Mouse (Mus musculus) E14TG2a.4 (cell line): Measurements from ENCODE around the gene Ccl22.

Experiments
- H3K27me3 ChIP-seq: 2 replicates; pipeline ENCODE4 v1.6.1; 2014; ENCODE audit warnings: low read length, control low read depth; ENCODE audit not compliant: insufficient read depth
- H3K36me3 ChIP-seq: 2 replicates; pipeline ENCODE4 v1.6.1; 2014; ENCODE audit warnings: low read length, control low read depth; ENCODE audit not compliant: insufficient read depth
- H3K4me1 ChIP-seq: replicated peaks from 2 replicates; pipeline ENCODE4 v1.6.1; 2014; ENCODE audit warnings: low read depth, low read length, control low read depth
- H3K4me3 ChIP-seq: replicated peaks from 2 replicates; pipeline ENCODE4 v1.5.1; 2014; ENCODE audit warnings: mild to moderate bottlenecking, low read length
- H3K9me3 ChIP-seq: 2 replicates; pipeline ENCODE4 v1.6.1; 2014; ENCODE audit warnings: low read length, control low read depth
- CTCF ChIP-seq: conservative IDR thresholded peaks from 2 replicates; pipeline ENCODE4 v1.5.1; 2014; ENCODE audit warnings: low read length
- NANOG ChIP-seq: IDR thresholded peaks from 2 replicates; pipeline ENCODE4 v1.6.1; 2014; ENCODE audit warnings: borderline replicate concordance, low read length, mixed read lengths
- POU5F1 ChIP-seq: IDR thresholded peaks from 2 replicates; pipeline ENCODE4 v1.6.1; 2014; ENCODE audit warnings: low read length, borderline replicate concordance

The Ccl22 gene

GRCm38 (mm10) chr8:94716841-94717240, 28.5 kb upstream of the Ccl22 start:
- Histone ChIP-seq H3K4me3 (no peak overlapping the region), H3K36me3 (no peaks in the 10 kb centered on the region), H3K27me3 (0 out of 2 replicates have a peak, but pooled peaks cover 14% of the 10 kb centered on the region), H3K4me1 (no peaks in the 10 kb centered on the region), H3K9me3 (no peaks in the 10 kb centered on the region)
- TF ChIP-seq NANOG: no peak
- TF ChIP-seq CTCF: no peak
- TF ChIP-seq POU5F1: no peak

DNA sequence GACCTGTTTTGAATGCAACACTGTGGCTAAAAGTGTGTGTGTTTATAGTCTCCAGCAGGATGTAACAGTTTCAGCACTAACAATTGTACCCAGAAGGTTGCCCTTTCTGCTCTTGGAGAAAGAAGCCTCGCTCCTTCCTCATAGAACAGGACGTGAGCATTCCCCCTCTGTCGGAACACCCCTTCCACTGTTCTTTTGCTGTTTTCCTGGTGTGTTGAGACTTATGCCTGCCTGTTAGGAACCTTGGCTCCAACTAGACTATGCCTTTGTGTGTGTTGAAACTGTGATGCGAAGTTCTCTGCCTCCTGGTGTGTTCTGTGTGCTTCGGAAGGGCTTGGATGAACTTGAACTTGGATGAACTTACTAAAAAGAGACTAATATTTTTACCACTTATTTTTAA, 19.4 kb upstream of the Ccl22 start:
- TF ChIP-seq POU5F1: no peak
- TF ChIP-seq CTCF: no peak
- no peak for TF ChIP-seq NANOG
- Histone ChIP-seq H3K9me3 (peaks cover 5% of the 10 kb centered on the region), H3K36me3 (no peaks in the 10 kb centered on the region), H3K27me3 (no peaks in the 10 kb centered on the region), H3K4me3 (no peak overlapping the region), H3K4me1 (no peaks in the 10 kb centered on the region)

DNA sequence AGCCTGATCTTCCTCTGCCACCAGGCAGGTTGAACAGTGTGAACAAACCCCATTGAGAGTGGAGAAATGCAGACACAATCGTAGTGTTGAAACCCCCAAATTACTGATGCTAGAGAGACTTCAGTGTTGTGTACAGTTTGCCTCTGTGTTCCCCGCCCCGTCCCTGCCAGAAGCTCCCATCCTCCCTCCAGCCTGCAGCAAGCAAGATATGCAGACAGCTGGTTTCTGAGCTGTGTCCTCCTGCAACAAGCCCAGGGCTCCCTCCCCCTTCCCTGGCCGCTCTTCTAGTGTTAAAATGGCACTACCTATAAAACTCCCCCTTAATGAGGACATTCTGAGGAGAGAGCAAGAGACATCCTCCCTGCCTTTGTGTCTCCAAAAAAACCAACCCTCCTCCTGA, 16.1 kb upstream of the Ccl22 start:
- H3K4me1 ChIP-seq: no peaks in the 10 kb centered on the region
- no peaks in the 10 kb centered on the region for H3K36me3 ChIP-seq
- peaks cover 5% of the 10 kb centered on the region for H3K9me3 ChIP-seq
- no peak overlapping the region for H3K4me3 ChIP-seq
- no peak for TF ChIP-seq POU5F1
- TF ChIP-seq NANOG: no peak
- TF ChIP-seq CTCF: no peak
- H3K27me3 ChIP-seq: no peaks in the 10 kb centered on the region

DNA sequence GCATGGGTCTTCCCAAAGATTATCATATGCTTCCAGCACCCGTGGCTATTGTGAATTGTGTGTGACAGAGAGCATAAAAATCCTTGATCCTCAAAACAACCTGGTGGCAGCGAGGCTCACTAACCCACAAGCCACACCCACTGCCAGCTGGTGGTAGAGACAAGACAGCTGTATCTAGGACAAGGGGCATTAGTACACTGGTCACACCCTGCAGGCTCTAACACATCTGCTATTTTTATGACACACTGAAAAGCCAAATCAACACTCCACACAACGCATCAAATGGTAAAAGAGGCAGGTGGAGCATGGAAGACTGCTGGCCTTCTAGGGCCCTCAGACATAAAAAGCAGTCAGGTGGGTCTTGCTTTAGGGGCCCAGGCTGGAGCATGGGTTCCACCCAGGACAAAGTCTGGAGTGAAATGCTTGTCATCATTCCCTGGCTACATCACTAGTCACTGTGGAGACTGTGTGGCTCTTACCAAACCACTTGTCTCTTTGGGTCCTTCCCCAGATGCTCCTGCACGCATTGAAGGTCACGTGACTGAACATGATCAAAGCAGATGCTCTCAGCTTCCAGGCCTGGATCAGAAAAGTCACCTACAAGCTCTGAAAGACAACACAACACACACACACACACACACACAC, 11.4 kb upstream of the Ccl22 start:
- Histone ChIP-seq H3K4me3 (no peak overlapping the region), H3K27me3 (no peaks in the 10 kb centered on the region)
- no peak for TF ChIP-seq NANOG
- no peak for TF ChIP-seq CTCF
- TF ChIP-seq POU5F1: no peak

GRCm38 (mm10) chr8:94734735-94735350, 10.5 kb upstream of the Ccl22 start:
- Histone ChIP-seq H3K4me1 (no peaks in the 10 kb centered on the region), H3K9me3 (no peaks in the 10 kb centered on the region), H3K4me3 (no peak overlapping the region), H3K27me3 (no peaks in the 10 kb centered on the region), H3K36me3 (no peaks in the 10 kb centered on the region)
- TF ChIP-seq NANOG: no peak
- TF ChIP-seq CTCF: no peak
- no peak for TF ChIP-seq POU5F1

More for the DNA sequence above, 11.4 kb upstream of the Ccl22 start:
- Histone ChIP-seq H3K9me3 (no peaks in the 10 kb centered on the region), H3K36me3 (no peaks in the 10 kb centered on the region), H3K4me1 (no peaks in the 10 kb centered on the region)

GRCm38 (mm10) chr8:94735426-94736094, 9.8 kb upstream of the Ccl22 start:
- no peaks in the 10 kb centered on the region for H3K36me3 ChIP-seq
- no peaks in the 10 kb centered on the region for H3K27me3 ChIP-seq
- no peaks in the 10 kb centered on the region for H3K4me1 ChIP-seq
- no peak overlapping the region for H3K4me3 ChIP-seq
- no peaks in the 10 kb centered on the region for H3K9me3 ChIP-seq
- TF ChIP-seq CTCF (no peak), POU5F1 (no peak)

DNA sequence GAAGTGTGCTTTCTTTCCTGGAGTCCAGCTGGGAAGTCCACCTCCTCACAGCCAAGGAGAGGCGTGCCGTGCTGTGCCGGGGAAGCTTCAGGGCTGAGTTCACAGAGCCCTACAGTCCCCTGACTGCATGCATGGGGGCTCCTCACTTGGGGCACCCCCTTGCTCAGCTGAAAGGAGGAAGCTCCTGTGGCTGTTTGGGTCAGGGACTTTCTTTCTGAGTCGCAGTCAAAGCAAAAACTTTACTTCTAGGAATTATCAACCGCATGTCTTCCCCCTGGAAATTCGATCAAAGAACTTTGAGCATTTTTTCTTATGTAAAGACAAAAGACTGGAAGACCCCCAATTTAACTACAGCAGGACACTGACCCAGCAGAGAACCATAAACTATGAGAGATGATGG, 5.6 kb upstream of the Ccl22 start:
- 0 out of 2 replicates have a peak, but pooled peaks cover under 1% of the 10 kb centered on the region for H3K27me3 ChIP-seq
- H3K4me1 ChIP-seq: no peaks in the 10 kb centered on the region
- TF ChIP-seq CTCF: no peak
- no peak for TF ChIP-seq POU5F1
- TF ChIP-seq NANOG: no peak
- H3K4me3 ChIP-seq: no peak overlapping the region
- H3K9me3 ChIP-seq: no peaks in the 10 kb centered on the region
- H3K36me3 ChIP-seq: no peaks in the 10 kb centered on the region

DNA sequence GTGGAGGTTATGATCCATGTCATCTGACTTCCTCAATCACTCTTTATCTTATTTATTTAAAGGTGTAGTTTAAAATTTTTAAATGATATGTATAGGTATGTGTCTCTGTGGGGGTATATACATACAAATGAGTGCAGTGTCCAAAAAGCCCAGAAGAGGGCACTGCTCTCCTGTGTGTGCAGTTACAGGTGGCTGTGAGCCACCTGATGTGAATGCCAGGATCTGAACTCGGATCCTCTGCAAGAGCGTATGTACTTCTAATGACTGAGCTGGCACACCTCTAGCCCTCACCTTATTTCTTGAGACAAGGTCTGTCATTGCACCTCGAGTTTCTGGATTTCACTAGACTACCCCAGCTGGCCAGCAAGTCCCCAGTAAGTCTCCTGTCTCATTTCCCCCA, 4.8 kb upstream of the Ccl22 start:
- no peaks in the 10 kb centered on the region for H3K4me1 ChIP-seq
- no peaks in the 10 kb centered on the region for H3K36me3 ChIP-seq
- H3K27me3 ChIP-seq: peaks cover 9% of the 10 kb centered on the region; the same call in 1 of the 2 replicates
- no peak for TF ChIP-seq POU5F1
- TF ChIP-seq CTCF: peak; percentile 55
- H3K9me3 ChIP-seq: no peaks in the 10 kb centered on the region
- H3K4me3 ChIP-seq: no peak overlapping the region

- no peak for TF ChIP-seq CTCF
- Histone ChIP-seq H3K4me1 (no peaks in the 10 kb centered on the region), H3K36me3 (no peaks in the 10 kb centered on the region)
These were observed 3.7 kb upstream of the Ccl22 start for GRCm38 (mm10) chr8:94741726-94742125.

More at GRCm38 (mm10) chr8:94741726-94742125, 3.7 kb upstream of the Ccl22 start:
- H3K9me3 ChIP-seq: no peaks in the 10 kb centered on the region
- H3K27me3 ChIP-seq: peaks cover 16% of the 10 kb centered on the region; the same call in 1 of the 2 replicates
- H3K4me3 ChIP-seq: no peak overlapping the region
